Mouse (Mus musculus) forebrain, embryonic 16.5 days (tissue): Measurements from ENCODE around the gene Trio. TPM values are rescaled to one million over a fixed set of nuclear protein-coding genes. Genes with fewer than 3 reads are reported as not detected.
"Not testable (repeated sequence)": the region's sequence is repeated elsewhere in the genome, so short reads cannot be mapped to it uniquely, and the experiment has no call there.

Source experiments
- ATAC-seq: fragments of 200-750 bp; cut with Nextera tagmentation; 2 replicates; pipeline ENCODE4 v1.8.0; 2017; ENCODE audit warnings: mild to moderate bottlenecking, moderate library complexity
- H3K27ac ChIP-seq: fragments of 300-500 bp; sonication (generic); 2 replicates; pipeline ENCODE4 v1.5.1; 2014; ENCODE audit warnings: low read length, control low read depth
- H3K27me3 ChIP-seq: fragments of 300-500 bp; sonication (generic); replicated peaks from 2 replicates; pipeline ENCODE4 v1.6.1; 2014; ENCODE audit warnings: low read length; ENCODE audit not compliant: control insufficient read depth, insufficient read depth
- H3K36me3 ChIP-seq: fragments of 300-500 bp; sonication (generic); 2 replicates; pipeline ENCODE4 v1.6.1; 2014; ENCODE audit not compliant: control insufficient read depth, insufficient read depth
- H3K4me1 ChIP-seq: fragments of 300-500 bp; sonication (generic); replicated peaks from 2 replicates; pipeline ENCODE4 v1.6.1; 2014; ENCODE audit warnings: low read length; ENCODE audit not compliant: control insufficient read depth, insufficient read depth
- H3K4me2 ChIP-seq: fragments of 300-500 bp; sonication (generic); 2 replicates; pipeline ENCODE4 v1.6.1; 2014; ENCODE audit warnings: mild to moderate bottlenecking, low read length, control low read depth
- H3K4me3 ChIP-seq: fragments of 300-500 bp; sonication (generic); replicated peaks from 2 replicates; pipeline ENCODE4 v1.5.1; 2014; ENCODE audit warnings: mild to moderate bottlenecking, low read length, control low read depth
- H3K9ac ChIP-seq: fragments of 300-500 bp; sonication (generic); replicated peaks from 2 replicates; pipeline ENCODE4 v1.6.1; 2014; ENCODE audit warnings: low read depth, low read length, control low read depth
- H3K9me3 ChIP-seq: fragments of 300-500 bp; sonication (generic); 2 replicates; pipeline ENCODE4 v1.6.1; 2016; ENCODE audit warnings: low read length; ENCODE audit not compliant: control insufficient read depth
- WGBS: fragments of 180-500 bp; shearing (Covaris S2); extraction: QIAGEN DNeasy Blood & Tissue Kit; methylation state at CpG from one replicate; pipeline ENCODE4 v1.1.7; 2014; 5-methylcytosine and 5-hydroxymethylcytosine counted together
- polyA plus RNA-seq: library from polyadenylated mRNA; unstranded; fragments of >200 nt; fragmentation: Nextera tagmentation; extraction: Ambion mirVana; gene quantifications from 2 replicates; pipeline ENCODE4 v1.2.1, GENCODE M21; 2015

Gene Trio
- polyA plus RNA-seq, 1 experiment from 2014 or later = 42.6 TPM

- Histone ChIP-seq H3K4me1 (no peaks in the 10 kb centered on the region), H3K9me3 (no peaks in the 10 kb centered on the region), H3K36me3 (peaks cover 23% of the 10 kb centered on the region), H3K4me3 (no peak overlapping the region), H3K27ac (no peak overlapping the region), H3K4me2 (no peak overlapping the region), H3K9ac (no peak overlapping the region), H3K27me3 (no peaks in the 10 kb centered on the region)
- ATAC-seq = no peak
- WGBS = 86% methylated on average over 4 of the region's 4 CpGs
Observed at GRCm38 (mm10) chr15:27731818-27732217, 293.8 kb downstream of the Trio start.

- no peaks in the 10 kb centered on the region for H3K4me1 ChIP-seq
- no peak overlapping the region for H3K4me2 ChIP-seq
- 76% methylated on average over 6 of the region's 6 CpGs for WGBS
- H3K27me3 ChIP-seq = no peaks in the 10 kb centered on the region
- no peaks in the 10 kb centered on the region; the same call in 1 of the 2 replicates for H3K36me3 ChIP-seq
- no peak overlapping the region for H3K9ac ChIP-seq
- H3K4me3 ChIP-seq = no peak overlapping the region
- ATAC-seq = no peak
- H3K9me3 ChIP-seq = no peaks in the 10 kb centered on the region
- H3K27ac ChIP-seq = no peak overlapping the region
Observed at GRCm38 (mm10) chr15:27726228-27726627, 299.4 kb downstream of the Trio start.

- H3K27me3 ChIP-seq = no peaks in the 10 kb centered on the region
- no peak overlapping the region for H3K4me2 ChIP-seq
- H3K9me3 ChIP-seq = no peaks in the 10 kb centered on the region
- H3K27ac ChIP-seq = no peak overlapping the region
- ATAC-seq = no peak
- 85% methylated on average over 9 of the region's 9 CpGs for WGBS
- H3K9ac ChIP-seq = no peak overlapping the region
- no peaks in the 10 kb centered on the region; the same call in 1 of the 2 replicates for H3K36me3 ChIP-seq
- no peak overlapping the region for H3K4me3 ChIP-seq
- no peaks in the 10 kb centered on the region for H3K4me1 ChIP-seq
Observed at GRCm38 (mm10) chr15:27724796-27725680, 300.6 kb downstream of the Trio start.

GRCm38 (mm10) chr15:27724298-27724697 lies 301.4 kb downstream of the Trio start:
- Histone ChIP-seq H3K9ac (no peak overlapping the region), H3K9me3 (no peaks in the 10 kb centered on the region), H3K4me1 (no peaks in the 10 kb centered on the region), H3K27me3 (no peaks in the 10 kb centered on the region), H3K4me2 (no peak overlapping the region), H3K4me3 (no peak overlapping the region), H3K27ac (no peak overlapping the region), H3K36me3 (no peaks in the 10 kb centered on the region; the same call in 1 of the 2 replicates)
- no peak for ATAC-seq
- WGBS = 83% methylated on average over 6 of the region's 6 CpGs

- Histone ChIP-seq H3K9ac (no peak overlapping the region), H3K4me3 (no peak overlapping the region), H3K27me3 (no peaks in the 10 kb centered on the region), H3K27ac (no peak overlapping the region), H3K4me2 (no peak overlapping the region), H3K4me1 (no peaks in the 10 kb centered on the region), H3K9me3 (no peaks in the 10 kb centered on the region), H3K36me3 (no peaks in the 10 kb centered on the region; the same call in 1 of the 2 replicates)
- ATAC-seq = no peak
- 62% methylated on average over 6 of the region's 6 CpGs for WGBS
Observed at GRCm38 (mm10) chr15:27723746-27724145, 301.9 kb downstream of the Trio start.

- H3K27me3 ChIP-seq, H3K4me1 ChIP-seq, ATAC-seq, H3K9ac ChIP-seq, H3K4me3 ChIP-seq, H3K36me3 ChIP-seq, H3K27ac ChIP-seq, H3K4me2 ChIP-seq, H3K9me3 ChIP-seq: not testable (repeated sequence)
- WGBS = 86% methylated on average over 8 of the region's 8 CpGs
Observed at GRCm38 (mm10) chr15:27720297-27720696, 305.4 kb downstream of the Trio start.

- no peak for ATAC-seq
- Histone ChIP-seq H3K9me3 (no peaks in the 10 kb centered on the region), H3K4me1 (no peaks in the 10 kb centered on the region), H3K4me3 (no peak overlapping the region), H3K27me3 (no peaks in the 10 kb centered on the region), H3K36me3 (no peaks in the 10 kb centered on the region), H3K27ac (no peak overlapping the region), H3K9ac (no peak overlapping the region), H3K4me2 (no peak overlapping the region)
- 85% methylated on average over 7 of the region's 7 CpGs for WGBS
Observed at GRCm38 (mm10) chr15:27718668-27719067, 307.0 kb downstream of the Trio start.

- no peaks in the 10 kb centered on the region for H3K27me3 ChIP-seq
- H3K36me3 ChIP-seq = no peaks in the 10 kb centered on the region
- no peak overlapping the region for H3K27ac ChIP-seq
- ATAC-seq = no peak
- no peak overlapping the region for H3K4me2 ChIP-seq
- H3K9me3 ChIP-seq = no peaks in the 10 kb centered on the region
- no peak overlapping the region for H3K9ac ChIP-seq
- no peak overlapping the region for H3K4me3 ChIP-seq
- H3K4me1 ChIP-seq = no peaks in the 10 kb centered on the region
- 32% methylated on average over 3 of the region's 3 CpGs for WGBS
Observed at GRCm38 (mm10) chr15:27715331-27715730, 310.3 kb downstream of the Trio start.

- Histone ChIP-seq H3K4me2 (no peak overlapping the region), H3K36me3 (no peaks in the 10 kb centered on the region), H3K4me1 (no peaks in the 10 kb centered on the region), H3K27ac (no peak overlapping the region), H3K4me3 (no peak overlapping the region), H3K9ac (no peak overlapping the region), H3K9me3 (no peaks in the 10 kb centered on the region), H3K27me3 (no peaks in the 10 kb centered on the region)
- WGBS = 83% methylated on average over 9 of the region's 9 CpGs
- ATAC-seq = no peak
Observed at GRCm38 (mm10) chr15:27710698-27711097, 314.9 kb downstream of the Trio start.
